Mouse (Mus musculus) myocyte (in vitro differentiated cells): ENCODE measurements around the gene Gabarapl2. TPM values are rescaled to one million over a fixed set of nuclear protein-coding genes. Genes with fewer than 3 reads are reported as not detected.
A peak's percentile ranks its signal among the peaks of the same experiment; 100 is the strongest.

ENCODE experiments used
- H3K27me3 ChIP-seq: one replicate; pipeline ENCODE4 v1.6.1; 2011; ENCODE audit not compliant: control insufficient read depth, insufficient read depth, insufficient read length
- H3K36me3 ChIP-seq: one replicate; pipeline ENCODE4 v1.6.1; 2011; ENCODE audit not compliant: control insufficient read depth, insufficient read depth
- H3K4me2 ChIP-seq: one replicate; pipeline ENCODE4 v1.6.1; 2011; ENCODE audit warnings: low read depth, control low read depth
- H3K4me3 ChIP-seq: one replicate; pipeline ENCODE4 v1.5.1; 2011; ENCODE audit warnings: mild to moderate bottlenecking, control low read depth, moderate library complexity
- H3K79me2 ChIP-seq: one replicate; pipeline ENCODE4 v1.6.1; 2011; ENCODE audit not compliant: control insufficient read depth, insufficient read depth
- H3ac ChIP-seq: one replicate; pipeline ENCODE4 v1.6.1; 2011; ENCODE audit not compliant: control insufficient read depth, insufficient read length
- CEBPB ChIP-seq: IDR thresholded peaks from 2 replicates; pipeline ENCODE4 v1.6.1; 2011; ENCODE audit warnings: mild to moderate bottlenecking, moderate library complexity; ENCODE audit not compliant: poor library complexity, insufficient read depth, severe bottlenecking
- E2F4 ChIP-seq: IDR thresholded peaks from one replicate; pipeline ENCODE4 v1.6.1; 2011; ENCODE audit warnings: mild to moderate bottlenecking, control low read depth, moderate library complexity; ENCODE audit not compliant: insufficient read depth
- MAX ChIP-seq: IDR thresholded peaks from one replicate; pipeline ENCODE4 v1.6.1; 2011; ENCODE audit warnings: low read depth, mild to moderate bottlenecking, control low read depth
- MYOD1 ChIP-seq, 3 experiments: IDR thresholded peaks; one replicate each; pipeline ENCODE4 v1.6.1; 2011; ENCODE audit warnings: control low read depth in 2 of 3, low read depth in 2 of 3, mild to moderate bottlenecking in 2 of 3, moderate library complexity in 1 of 3; ENCODE audit not compliant: insufficient read length in 2 of 3, control insufficient read depth in 1 of 3
- MYOG ChIP-seq, 3 experiments: IDR thresholded peaks; one replicate each; pipeline ENCODE4 v1.6.1; 2011; ENCODE audit warnings: control low read depth in 2 of 3, low read depth in 2 of 3, mild to moderate bottlenecking in 2 of 3; ENCODE audit not compliant: insufficient read length in 2 of 3, control insufficient read depth in 1 of 3, insufficient read depth in 1 of 3
- POLR2A ChIP-seq: IDR thresholded peaks from one replicate; pipeline ENCODE4 v1.6.1; 2011; ENCODE audit warnings: low read depth, mild to moderate bottlenecking, control low read depth, moderate library complexity; ENCODE audit not compliant: insufficient read length
- POLR2AphosphoS2 ChIP-seq: IDR thresholded peaks from one replicate; pipeline ENCODE4 v1.6.1; 2011; ENCODE audit warnings: low read depth, control low read depth; ENCODE audit not compliant: insufficient read length
- REST ChIP-seq: IDR thresholded peaks from one replicate; pipeline ENCODE4 v1.6.1; 2011; ENCODE audit warnings: mild to moderate bottlenecking, control low read depth, moderate library complexity; ENCODE audit not compliant: insufficient read depth, insufficient read length
- SRF ChIP-seq: IDR thresholded peaks from one replicate; pipeline ENCODE4 v1.6.1; 2011; ENCODE audit warnings: low read depth; ENCODE audit not compliant: control insufficient read depth, insufficient read length
- TCF12 ChIP-seq: IDR thresholded peaks from one replicate; pipeline ENCODE4 v1.6.1; 2011; ENCODE audit warnings: mild to moderate bottlenecking, control low read depth; ENCODE audit not compliant: poor library complexity, insufficient read depth, severe bottlenecking
- TCF3 ChIP-seq: IDR thresholded peaks from one replicate; pipeline ENCODE4 v1.6.1; 2011; ENCODE audit warnings: low read depth, control low read depth; ENCODE audit not compliant: insufficient read length
- USF1 ChIP-seq: IDR thresholded peaks from one replicate; pipeline ENCODE4 v1.6.1; 2011; ENCODE audit warnings: low read depth, mild to moderate bottlenecking, control low read depth, moderate library complexity
- polyA plus RNA-seq: library from polyadenylated mRNA; unstranded; fragments of >200 nt; fragmentation: generic; extraction: Trizol; gene quantifications from one replicate; pipeline ENCODE4 v1.2.1, GENCODE M21; 2012; ENCODE audit warnings: missing spikeins

The Gabarapl2 gene
- polyA plus RNA-seq, 1 experiment = 64.5 TPM

GRCm38 (mm10) chr8:111963091-111963490, 22.6 kb downstream of the Gabarapl2 start:
- TF ChIP-seq POLR2A (no peak), CEBPB (no peak)
- no peaks in the 10 kb centered on the region for H3K36me3 ChIP-seq
- no peaks in the 10 kb centered on the region for H3K79me2 ChIP-seq
- H3K4me2 ChIP-seq = no peak overlapping the region
- H3K4me3 ChIP-seq = no peak overlapping the region
- no peaks in the 10 kb centered on the region for H3K27me3 ChIP-seq
- no peak overlapping the region for H3ac ChIP-seq

- no peaks in the 10 kb centered on the region for H3K27me3 ChIP-seq
- no peak overlapping the region for H3K4me3 ChIP-seq
- H3ac ChIP-seq = no peak overlapping the region
- no peaks in the 10 kb centered on the region for H3K36me3 ChIP-seq
- no peaks in the 10 kb centered on the region for H3K79me2 ChIP-seq
- no peak overlapping the region for H3K4me2 ChIP-seq
- TF ChIP-seq CEBPB (no peak), E2F4 (no peak), SRF (no peak), POLR2A (no peak), TCF3 (no peak), MYOD1 (IDR thresholded peaks at IDR 0.05; ENCODE audit: control insufficient read depth in 1 of 3, insufficient read length in 2 of 3, low read depth in 2 of 3) (no peak), POLR2AphosphoS2 (no peak), TCF12 (no peak), MYOG (IDR thresholded peaks at IDR 0.05; ENCODE audit: control insufficient read depth in 1 of 3, insufficient read depth in 1 of 3, insufficient read length in 2 of 3, low read depth in 2 of 3) (no peak), MAX (no peak), USF1 (no peak), REST (no peak)
Measured at GRCm38 (mm10) chr8:111963546-111963945, 23.0 kb downstream of the Gabarapl2 start.

GRCm38 (mm10) chr8:111964351-111964750, 23.8 kb downstream of the Gabarapl2 start:
- no peak overlapping the region for H3K4me3 ChIP-seq
- peak overlapping the region; percentile 35 for H3K4me2 ChIP-seq
- no peak for TF ChIP-seq MYOD1 (IDR thresholded peaks at IDR 0.05; ENCODE audit: control insufficient read depth in 1 of 3, insufficient read length in 2 of 3, low read depth in 2 of 3)
- TF ChIP-seq MYOG (IDR thresholded peaks at IDR 0.05; ENCODE audit: control insufficient read depth in 1 of 3, insufficient read depth in 1 of 3, insufficient read length in 2 of 3, low read depth in 2 of 3) = no peak
- no peak for TF ChIP-seq MAX
- no peak for TF ChIP-seq POLR2AphosphoS2
- no peak for TF ChIP-seq USF1
- TF ChIP-seq SRF = no peak
- TF ChIP-seq CEBPB = no peak
- TF ChIP-seq E2F4 = no peak
- TF ChIP-seq TCF3 = no peak
- TF ChIP-seq POLR2A = no peak
- no peak for TF ChIP-seq REST
- no peak for TF ChIP-seq TCF12
- no peaks in the 10 kb centered on the region for H3K36me3 ChIP-seq
- no peak overlapping the region for H3ac ChIP-seq
- no peaks in the 10 kb centered on the region for H3K79me2 ChIP-seq
- no peaks in the 10 kb centered on the region for H3K27me3 ChIP-seq

- no peaks in the 10 kb centered on the region for H3K36me3 ChIP-seq
- no peak overlapping the region for H3K4me2 ChIP-seq
- no peak overlapping the region for H3ac ChIP-seq
- no peak for TF ChIP-seq POLR2AphosphoS2
- TF ChIP-seq TCF3 = no peak
- TF ChIP-seq MYOD1 (IDR thresholded peaks at IDR 0.05; ENCODE audit: control insufficient read depth in 1 of 3, insufficient read length in 2 of 3, low read depth in 2 of 3) = no peak
- TF ChIP-seq SRF = no peak
- no peak for TF ChIP-seq MAX
- TF ChIP-seq E2F4 = no peak
- TF ChIP-seq CEBPB = no peak
- no peak for TF ChIP-seq MYOG (IDR thresholded peaks at IDR 0.05; ENCODE audit: control insufficient read depth in 1 of 3, insufficient read depth in 1 of 3, insufficient read length in 2 of 3, low read depth in 2 of 3)
- TF ChIP-seq USF1 = no peak
- no peak for TF ChIP-seq TCF12
- TF ChIP-seq POLR2A = no peak
- TF ChIP-seq REST = no peak
- no peaks in the 10 kb centered on the region for H3K27me3 ChIP-seq
- no peaks in the 10 kb centered on the region for H3K79me2 ChIP-seq
- H3K4me3 ChIP-seq = no peak overlapping the region
Measured at GRCm38 (mm10) chr8:111964849-111965561, 24.5 kb downstream of the Gabarapl2 start.
